In the genomic region with DNA sequence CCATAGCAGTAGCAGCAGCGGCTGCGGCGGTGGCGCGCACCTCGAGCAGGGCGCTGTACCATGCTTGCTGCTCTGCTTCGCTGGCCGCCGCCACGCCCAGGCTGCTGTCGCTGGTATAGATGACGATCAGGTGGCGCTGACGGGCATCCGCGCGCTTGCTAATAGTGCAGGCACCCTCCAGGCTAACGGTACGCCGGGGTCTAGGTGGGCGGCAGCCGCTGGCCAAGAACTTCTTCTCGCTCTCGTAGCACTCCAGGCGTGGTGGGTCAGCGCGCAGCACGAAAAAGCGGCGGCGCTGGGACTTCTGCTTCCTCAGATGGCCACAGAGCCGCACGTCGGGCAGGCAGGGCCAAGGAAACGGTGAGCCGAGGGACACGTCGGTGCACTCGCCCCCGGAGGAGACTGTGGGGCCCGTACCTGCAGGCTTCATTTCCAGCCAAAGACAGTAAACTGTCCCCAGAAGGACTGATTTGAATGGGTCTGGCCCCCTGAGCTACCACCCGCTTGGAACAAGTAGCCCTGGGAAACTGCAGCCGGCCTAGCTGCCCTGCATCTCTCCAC, we compare ENCODE assay signal across 7 mouse cellular contexts. TPM values are rescaled to one million over a fixed set of nuclear protein-coding genes. Genes with fewer than 3 reads are reported as not detected.
A peak's percentile ranks its signal among the peaks of the same experiment; 100 is the strongest.
DNase-seq lines count a peak whose midpoint lies in the region; ATAC-seq lines count a peak whose summit lies in the region.

No protein-coding gene starts in this region.

- no peak overlapping the region for H3K27ac ChIP-seq in forebrain, embryonic 10.5 days
- H3K27ac ChIP-seq in limb, embryonic 10.5 days: peak overlapping the region; percentile 26; the same call in 1 of the 2 replicates
- no peak overlapping the region for H3K27ac ChIP-seq in midbrain, embryonic 14.5 days (replicated peaks; ENCODE audit: low read depth, low read length)

- no peaks in the 10 kb centered on the region for H3K9me3 ChIP-seq in forebrain, embryonic 10.5 days
- no peaks in the 10 kb centered on the region for H3K9me3 ChIP-seq in limb, embryonic 10.5 days (replicated peaks)
- no peaks in the 10 kb centered on the region for H3K9me3 ChIP-seq in midbrain, embryonic 14.5 days (ENCODE audit: control insufficient read depth, low read length)

- no peak overlapping the region for H3K9ac ChIP-seq in midbrain, embryonic 14.5 days (replicated peaks; ENCODE audit: low read length)

- H3K36me3 ChIP-seq in forebrain, embryonic 10.5 days (replicated peaks): peaks cover 27% of the 10 kb centered on the region
- H3K36me3 ChIP-seq in limb, embryonic 10.5 days: peaks cover 34% of the 10 kb centered on the region
- peaks cover 26% of the 10 kb centered on the region for H3K36me3 ChIP-seq in midbrain, embryonic 14.5 days (ENCODE audit: control insufficient read depth, insufficient read depth, low read length)

- peak overlapping the region; percentile 44 for H3K4me3 ChIP-seq in forebrain, embryonic 10.5 days
- H3K4me3 ChIP-seq in limb, embryonic 10.5 days: peak overlapping the region; percentile 50
- peak overlapping the region; percentile 19 for H3K4me3 ChIP-seq in midbrain, embryonic 14.5 days (replicated peaks; ENCODE audit: low read depth, low read length)

- H3K4me2 ChIP-seq in midbrain, embryonic 14.5 days (ENCODE audit: low read length): peak overlapping the region; percentile 38

- no peak for ATAC-seq in midbrain, embryonic 14.5 days (ENCODE audit: low FRiP score, low TSS enrichment)
- no peak for ATAC-seq in cerebellum, adult (ENCODE audit: insufficient number of reproducible peaks, low FRiP score, low TSS enrichment)

- WGBS in forebrain, embryonic 10.5 days: 2% methylated on average over 44 of the region's 44 CpGs
- 2% methylated on average over 44 of the region's 44 CpGs for WGBS in limb, embryonic 10.5 days
- 2% methylated on average over 44 of the region's 44 CpGs for WGBS in midbrain, embryonic 14.5 days

- peaks cover 48% of the 10 kb centered on the region for H3K4me1 ChIP-seq in forebrain, embryonic 10.5 days
- H3K4me1 ChIP-seq in limb, embryonic 10.5 days: peaks cover 64% of the 10 kb centered on the region
- peaks cover 10% of the 10 kb centered on the region for H3K4me1 ChIP-seq in midbrain, embryonic 14.5 days (ENCODE audit: control insufficient read depth, insufficient read depth, low read length)

- peak; percentile 49 for DNase-seq in thymus, postnatal 14 days
- DNase-seq in thymus, postnatal 10 days (ENCODE audit: low spot score in 2 of 2): no peak
- DNase-seq in forebrain, embryonic 10.5 days (ENCODE audit: extremely low spot score, low spot score): peak; percentile 37
- peak; percentile 66 for DNase-seq in limb, embryonic 10.5 days (ENCODE audit: low spot score)
- DNase-seq in midbrain, embryonic 14.5 days: peak; percentile 56
- no peak for DNase-seq in frontal cortex, postnatal 25 days (ENCODE audit: low spot score in 2 of 2)

- peaks cover 52% of the 10 kb centered on the region for H3K27me3 ChIP-seq in forebrain, embryonic 10.5 days (ENCODE audit: poor library complexity, severe bottlenecking)
- peaks cover 52% of the 10 kb centered on the region for H3K27me3 ChIP-seq in limb, embryonic 10.5 days (ENCODE audit: low read depth, poor library complexity, severe bottlenecking)
- H3K27me3 ChIP-seq in midbrain, embryonic 14.5 days (ENCODE audit: control insufficient read depth, insufficient read depth, low read length): peaks cover 29% of the 10 kb centered on the region

RNA-seq across cellular contexts. Expression of a gene that starts 0.3 kb away (rescaled TPM):
- 0.31 and 0.42 TPM in 2 replicates for polyA plus RNA-seq in forebrain, embryonic 10.5 days (2016; fragmentation: Nextera tagmentation; extraction: Ambion mirVana)
- polyA plus RNA-seq in limb, embryonic 10.5 days (2016; fragmentation: Nextera tagmentation; extraction: Ambion mirVana): 0.23 and 0.48 TPM in 2 replicates
- polyA plus RNA-seq in midbrain, embryonic 14.5 days (2014; fragmentation: Nextera tagmentation; extraction: Ambion mirVana): not detected in 2 replicates

RNA-seq across cellular contexts. Expression of a gene that starts 4.0 kb away (rescaled TPM):
- 7.3 and 9.8 TPM in 2 replicates for polyA plus RNA-seq in forebrain, embryonic 10.5 days (2016; fragmentation: Nextera tagmentation; extraction: Ambion mirVana)
- 8.0 and 9.7 TPM in 2 replicates for polyA plus RNA-seq in limb, embryonic 10.5 days (2016; fragmentation: Nextera tagmentation; extraction: Ambion mirVana)
- polyA plus RNA-seq in midbrain, embryonic 14.5 days (2014; fragmentation: Nextera tagmentation; extraction: Ambion mirVana): 4.1 and 5.6 TPM in 2 replicates

RNA-seq across cellular contexts. Expression of a gene that starts 16.2 kb away (rescaled TPM):
- polyA plus RNA-seq in forebrain, embryonic 10.5 days (2016; fragmentation: Nextera tagmentation; extraction: Ambion mirVana): 11.7 and 14.0 TPM in 2 replicates
- 12.6 and 14.8 TPM in 2 replicates for polyA plus RNA-seq in limb, embryonic 10.5 days (2016; fragmentation: Nextera tagmentation; extraction: Ambion mirVana)
- polyA plus RNA-seq in midbrain, embryonic 14.5 days (2014; fragmentation: Nextera tagmentation; extraction: Ambion mirVana): 4.4 and 6.0 TPM in 2 replicates

RNA-seq across cellular contexts. Expression of a gene that starts 16.2 kb away (rescaled TPM):
- polyA plus RNA-seq in forebrain, embryonic 10.5 days (2016; fragmentation: Nextera tagmentation; extraction: Ambion mirVana): 29.0 and 33.4 TPM in 2 replicates
- polyA plus RNA-seq in limb, embryonic 10.5 days (2016; fragmentation: Nextera tagmentation; extraction: Ambion mirVana): 25.9 and 32.2 TPM in 2 replicates
- 18.1 and 21.9 TPM in 2 replicates for polyA plus RNA-seq in midbrain, embryonic 14.5 days (2014; fragmentation: Nextera tagmentation; extraction: Ambion mirVana)

RNA-seq across cellular contexts. Expression of a gene that starts 16.4 kb away (rescaled TPM):
- 0.09 and 0.26 TPM in 2 replicates for polyA plus RNA-seq in forebrain, embryonic 10.5 days (2016; fragmentation: Nextera tagmentation; extraction: Ambion mirVana)
- polyA plus RNA-seq in limb, embryonic 10.5 days (2016; fragmentation: Nextera tagmentation; extraction: Ambion mirVana): 0.11 and 0.60 TPM in 2 replicates
- 0.09 and 0.18 TPM in 2 replicates for polyA plus RNA-seq in midbrain, embryonic 14.5 days (2014; fragmentation: Nextera tagmentation; extraction: Ambion mirVana)

Comparison
In these comparisons a context has a peak if more than half of its experiments do, and no peak if none do; other contexts are left out.
1. DNase-seq: peak in thymus, postnatal 14 days (single experiment), forebrain, embryonic 10.5 days (single experiment), limb, embryonic 10.5 days (single experiment) and midbrain, embryonic 14.5 days (single experiment); none in thymus, postnatal 10 days (0 of 2) and frontal cortex, postnatal 25 days (0 of 2).
2. Peak in every context shown above with its lines, with median percentiles within 50 percentile points of each other: H3K4me3 ChIP-seq.